Mouse (Mus musculus) adrenal gland, postnatal 10 days (tissue): ENCODE measurements around the gene C3ar1. TPM values are rescaled to one million over a fixed set of nuclear protein-coding genes. Genes with fewer than 3 reads are reported as not detected.

Experiments
- microRNA-seq: library from miRNA; unstranded; fragments of <30 nt; microRNA quantifications from one replicate; pipeline ENCODE4 v1.2.0, GENCODE M21; 2021
- total RNA-seq, 2 experiments: library from RNA; stranded (reverse); gene quantifications; 2 replicates each; pipeline ENCODE4 v1.2.3; 2021

Gene C3ar1
- total RNA-seq, 2 experiments from 2014 or later: 1.7 to 2.2 TPM

Small RNA genes lying within 50 kb of the gene (microRNA-seq; reads per million reads assigned to microRNA genes)
- gene Mir7231: not detected

Other genes starting within 250 kb of the C3ar1 start
- gene Gdf3, start 246.1 kb downstream of the C3ar1 start, total RNA-seq: not detected
- gene Dppa3, start 229.8 kb downstream of the C3ar1 start, total RNA-seq: not detected
- not detected for gene Nanog, start 148.7 kb downstream of the C3ar1 start, total RNA-seq
- 10 to 100 TPM; 10.1 to 12.9 TPM for gene Slc2a3, start 54.5 kb downstream of the C3ar1 start, total RNA-seq
- 10 to 100 TPM; 16.7 to 18.5 TPM for gene Foxj2, start 36.2 kb downstream of the C3ar1 start, total RNA-seq
- 10 to 100 TPM; 44.8 to 45.8 TPM for gene Necap1, start 18.3 kb upstream of the C3ar1 start, total RNA-seq
- gene Clec4a1, start 65.7 kb upstream of the C3ar1 start, total RNA-seq: 1 to 10 TPM; 3.3 TPM
- 1 to 10 TPM; 2.4 to 4.2 TPM for gene Clec4a3, start 96.4 kb upstream of the C3ar1 start, total RNA-seq
- not detected for gene Clec4a4, start 134.2 kb upstream of the C3ar1 start, total RNA-seq
- gene Clec4b1, start 193.8 kb upstream of the C3ar1 start, total RNA-seq: under 1 TPM in 1 of 2 experiments, not detected in 1; 0.97 TPM